Mouse (Mus musculus): ENCODE results near the gene Ipcef1. TPM values are rescaled to one million over a fixed set of nuclear protein-coding genes. Genes with fewer than 3 reads are reported as not detected.

The Ipcef1 gene
- polyA plus RNA-seq, 1 experiment from 2014 or later: 0.73 TPM

DNA sequence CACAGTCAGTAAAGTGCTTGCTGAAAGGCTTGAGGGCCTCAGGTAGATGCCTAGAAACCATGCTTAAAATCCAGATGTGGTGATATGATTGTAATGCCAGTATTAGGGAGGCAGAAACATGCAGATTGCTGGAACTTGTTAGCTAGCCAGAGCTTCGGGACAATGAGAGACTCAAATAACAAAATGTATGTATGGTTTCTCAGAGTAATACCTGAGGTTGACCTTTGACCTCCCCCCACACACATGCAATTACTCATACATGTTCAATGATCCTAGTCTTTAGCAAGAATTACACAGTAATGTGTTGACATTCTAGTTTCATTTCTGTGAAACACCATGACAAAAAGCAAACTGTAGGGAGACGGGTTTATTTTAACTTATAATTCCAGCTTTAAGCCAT is 68.8 kb downstream of the Ipcef1 start:
- no peak for ATAC-seq
- no peak overlapping the region for H3K4me2 ChIP-seq
- H3K4me3 ChIP-seq: no peak overlapping the region
- H3K9me3 ChIP-seq (replicated peaks): no peaks in the 10 kb centered on the region
- no peaks in the 10 kb centered on the region for H3K36me3 ChIP-seq
- H3K27ac ChIP-seq: no peak overlapping the region
- WGBS (ENCODE audit: insufficient replicate concordance): 69% methylated on average over 2 of the region's 2 CpGs
- H3K9ac ChIP-seq: no peak overlapping the region
- no peaks in the 10 kb centered on the region for H3K27me3 ChIP-seq (replicated peaks)
- no peaks in the 10 kb centered on the region for H3K4me1 ChIP-seq

- no peak overlapping the region for H3K4me2 ChIP-seq
- no peaks in the 10 kb centered on the region for H3K9me3 ChIP-seq (replicated peaks)
- H3K4me3 ChIP-seq: no peak overlapping the region
- 47% methylated on average over 2 of the region's 2 CpGs for WGBS (ENCODE audit: insufficient replicate concordance)
- H3K27ac ChIP-seq: no peak overlapping the region
- no peaks in the 10 kb centered on the region for H3K4me1 ChIP-seq
- ATAC-seq: no peak
- H3K27me3 ChIP-seq (replicated peaks): no peaks in the 10 kb centered on the region
- no peak overlapping the region for H3K9ac ChIP-seq
- no peaks in the 10 kb centered on the region for H3K36me3 ChIP-seq
Observed at GRCm38 (mm10) chr10:6982751-6983151, 69.5 kb downstream of the Ipcef1 start.

- no peak overlapping the region for H3K27ac ChIP-seq
- ATAC-seq: no peak
- no peak overlapping the region for H3K9ac ChIP-seq
- no peaks in the 10 kb centered on the region for H3K4me1 ChIP-seq
- 22% methylated on average over 6 of the region's 6 CpGs for WGBS (ENCODE audit: insufficient replicate concordance)
- peak overlapping the region; percentile 22 for H3K4me2 ChIP-seq
- H3K9me3 ChIP-seq (replicated peaks): no peaks in the 10 kb centered on the region
- H3K4me3 ChIP-seq: no peak overlapping the region
- H3K36me3 ChIP-seq: no peaks in the 10 kb centered on the region
- H3K27me3 ChIP-seq (replicated peaks): no peaks in the 10 kb centered on the region
Observed at GRCm38 (mm10) chr10:6980236-6980635, 72.0 kb downstream of the Ipcef1 start.

DNA sequence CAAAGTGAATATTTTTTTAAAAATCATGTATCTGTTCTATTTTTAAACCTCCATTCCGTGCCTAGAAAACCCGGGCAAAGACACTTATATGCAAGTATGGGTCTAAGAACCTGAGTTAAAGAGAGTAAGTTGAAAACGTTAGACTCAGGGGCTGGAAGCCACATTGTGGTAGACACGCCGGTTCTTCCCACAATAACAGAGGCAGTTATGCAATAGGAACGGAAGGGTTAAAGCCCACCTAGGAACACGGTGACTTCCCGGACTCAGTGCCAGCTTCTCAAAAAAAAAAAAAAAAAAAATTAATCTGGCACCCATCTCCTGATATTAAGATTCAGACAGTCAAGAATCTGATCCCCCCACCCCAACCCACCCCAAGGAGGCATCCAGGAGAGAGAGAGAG is 72.5 kb downstream of the Ipcef1 start:
- WGBS (ENCODE audit: insufficient replicate concordance): 25% methylated on average over 8 of the region's 8 CpGs
- H3K27ac ChIP-seq: no peak overlapping the region
- H3K9ac ChIP-seq: no peak overlapping the region
- H3K4me3 ChIP-seq: no peak overlapping the region
- no peaks in the 10 kb centered on the region for H3K9me3 ChIP-seq (replicated peaks)
- H3K36me3 ChIP-seq: no peaks in the 10 kb centered on the region
- H3K4me1 ChIP-seq: no peaks in the 10 kb centered on the region
- no peak for ATAC-seq
- H3K4me2 ChIP-seq: peak overlapping the region; percentile 22
- H3K27me3 ChIP-seq (replicated peaks): no peaks in the 10 kb centered on the region

DNA sequence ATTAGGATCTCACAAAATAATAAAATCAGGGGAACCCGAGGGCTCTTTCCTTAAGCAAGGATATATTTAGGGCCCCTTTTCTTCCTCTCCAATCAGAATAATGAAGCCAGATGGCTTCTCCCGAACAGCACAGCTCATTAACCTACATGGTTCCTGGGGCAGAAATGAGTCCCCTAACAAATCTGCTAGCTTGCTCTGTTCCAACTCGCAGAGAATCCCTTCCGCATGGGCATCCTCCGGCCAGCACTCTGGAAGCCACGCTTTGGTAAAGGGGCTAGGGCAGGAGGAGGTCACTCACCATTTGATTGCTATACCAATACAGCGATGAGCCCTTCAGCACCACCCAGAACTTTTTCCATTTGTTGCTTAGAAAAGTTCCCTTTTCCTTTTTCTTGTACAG is 73.1 kb downstream of the Ipcef1 start:
- Histone ChIP-seq H3K9me3 (replicated peaks) (no peaks in the 10 kb centered on the region), H3K36me3 (no peaks in the 10 kb centered on the region), H3K9ac (no peak overlapping the region), H3K4me3 (no peak overlapping the region), H3K4me1 (no peaks in the 10 kb centered on the region), H3K27me3 (replicated peaks) (no peaks in the 10 kb centered on the region), H3K27ac (no peak overlapping the region), H3K4me2 (no peak overlapping the region)
- WGBS (ENCODE audit: insufficient replicate concordance): 65% methylated on average over 7 of the region's 7 CpGs
- no peak for ATAC-seq

DNA sequence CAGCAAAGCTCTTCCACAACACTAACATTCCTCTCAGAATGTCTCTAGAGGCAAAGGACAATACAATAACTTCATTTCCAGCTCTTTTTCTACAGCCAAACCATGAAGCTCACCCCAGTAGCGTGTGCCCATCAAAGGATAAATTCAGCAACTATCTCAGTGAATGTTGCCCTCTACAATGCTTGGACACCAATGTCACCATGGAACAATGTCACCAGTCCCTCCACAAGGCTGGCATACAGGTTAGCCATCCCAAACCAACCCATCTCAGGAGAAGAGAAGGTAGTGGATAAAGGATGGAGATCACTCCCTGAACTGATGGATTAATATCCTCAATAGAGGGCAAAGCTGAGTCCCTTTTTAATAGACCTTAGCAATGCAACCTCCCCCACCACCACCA is 73.5 kb downstream of the Ipcef1 start:
- no peak for ATAC-seq
- Histone ChIP-seq H3K4me1 (no peaks in the 10 kb centered on the region), H3K4me3 (no peak overlapping the region), H3K4me2 (no peak overlapping the region), H3K36me3 (no peaks in the 10 kb centered on the region), H3K27ac (no peak overlapping the region), H3K9ac (no peak overlapping the region), H3K9me3 (replicated peaks) (no peaks in the 10 kb centered on the region), H3K27me3 (replicated peaks) (no peaks in the 10 kb centered on the region)
- 71% methylated on average over 1 of the region's 1 CpGs for WGBS (ENCODE audit: insufficient replicate concordance)

DNA sequence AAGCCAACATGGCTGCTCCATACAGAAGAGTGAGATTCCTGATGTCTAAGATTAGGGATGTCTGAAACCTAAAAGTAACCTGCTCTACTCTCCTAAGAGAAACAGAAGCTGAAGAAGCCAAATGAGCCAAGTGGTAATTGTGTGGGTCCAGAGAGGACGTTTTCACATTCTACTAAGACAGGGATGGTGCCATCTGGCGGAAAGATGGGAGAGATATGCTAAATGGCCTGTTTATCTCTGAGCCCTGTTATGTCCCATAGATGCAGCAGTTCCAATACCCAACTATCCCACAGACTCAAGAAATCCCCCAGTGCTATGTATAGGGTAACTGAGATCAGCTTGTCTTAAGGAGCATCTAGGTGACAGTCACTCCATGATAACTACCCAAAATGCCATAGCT is 74.4 kb downstream of the Ipcef1 start:
- Histone ChIP-seq H3K4me3 (no peak overlapping the region), H3K9ac (no peak overlapping the region), H3K9me3 (replicated peaks) (no peaks in the 10 kb centered on the region), H3K27ac (no peak overlapping the region), H3K36me3 (no peaks in the 10 kb centered on the region), H3K4me2 (no peak overlapping the region), H3K27me3 (replicated peaks) (no peaks in the 10 kb centered on the region), H3K4me1 (no peaks in the 10 kb centered on the region)
- 44% methylated on average over 2 of the region's 2 CpGs for WGBS (ENCODE audit: insufficient replicate concordance)
- no peak for ATAC-seq

- H3K4me1 ChIP-seq: no peaks in the 10 kb centered on the region
- H3K4me2 ChIP-seq: no peak overlapping the region
- H3K27me3 ChIP-seq (replicated peaks): no peaks in the 10 kb centered on the region
- no peak overlapping the region for H3K4me3 ChIP-seq
- 57% methylated on average over 1 of the region's 1 CpGs for WGBS (ENCODE audit: insufficient replicate concordance)
- no peak for ATAC-seq
- no peak overlapping the region for H3K27ac ChIP-seq
- no peak overlapping the region for H3K9ac ChIP-seq
- H3K9me3 ChIP-seq (replicated peaks): no peaks in the 10 kb centered on the region
- H3K36me3 ChIP-seq: no peaks in the 10 kb centered on the region
Observed at GRCm38 (mm10) chr10:6968334-6968733, 83.9 kb downstream of the Ipcef1 start.

GRCm38 (mm10) chr10:6967588-6968242 is 84.6 kb downstream of the Ipcef1 start:
- no peak overlapping the region for H3K9ac ChIP-seq
- H3K4me3 ChIP-seq: no peak overlapping the region
- no peak overlapping the region for H3K27ac ChIP-seq
- WGBS (ENCODE audit: insufficient replicate concordance): 62% methylated on average over 8 of the region's 8 CpGs
- H3K9me3 ChIP-seq (replicated peaks): no peaks in the 10 kb centered on the region
- no peak overlapping the region for H3K4me2 ChIP-seq
- H3K4me1 ChIP-seq: no peaks in the 10 kb centered on the region
- no peak for ATAC-seq
- H3K27me3 ChIP-seq (replicated peaks): no peaks in the 10 kb centered on the region
- no peaks in the 10 kb centered on the region for H3K36me3 ChIP-seq

DNA sequence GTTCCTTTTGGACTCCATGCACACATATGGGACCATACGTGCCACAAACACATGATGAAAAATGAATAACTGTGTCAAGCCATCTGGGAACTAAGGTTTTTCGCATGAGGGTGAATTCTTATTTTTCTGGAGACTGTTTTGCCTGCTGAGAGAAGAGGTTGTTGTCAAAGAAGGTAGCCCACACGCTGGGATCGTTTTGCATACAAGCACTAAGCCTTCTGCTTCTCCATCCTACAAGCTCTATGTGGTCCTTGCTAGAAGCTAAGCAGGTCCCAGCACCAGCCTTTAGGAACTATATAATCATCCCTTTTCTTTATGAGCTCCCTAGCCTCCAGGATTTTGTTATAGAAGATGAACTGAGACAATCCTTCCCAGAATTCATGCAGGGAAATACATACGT is 93.5 kb downstream of the Ipcef1 start:
- Histone ChIP-seq H3K36me3 (no peaks in the 10 kb centered on the region), H3K4me3 (no peak overlapping the region), H3K9me3 (replicated peaks) (no peaks in the 10 kb centered on the region), H3K4me1 (no peaks in the 10 kb centered on the region), H3K27me3 (replicated peaks) (no peaks in the 10 kb centered on the region), H3K27ac (no peak overlapping the region), H3K9ac (no peak overlapping the region), H3K4me2 (no peak overlapping the region)
- no peak for ATAC-seq
- WGBS (ENCODE audit: insufficient replicate concordance): 69% methylated on average over 5 of the region's 5 CpGs

- Histone ChIP-seq H3K36me3 (no peaks in the 10 kb centered on the region), H3K4me2 (no peak overlapping the region), H3K27me3 (replicated peaks) (no peaks in the 10 kb centered on the region), H3K9me3 (replicated peaks) (no peaks in the 10 kb centered on the region), H3K4me3 (no peak overlapping the region), H3K9ac (no peak overlapping the region), H3K27ac (no peak overlapping the region), H3K4me1 (no peaks in the 10 kb centered on the region)
- WGBS (ENCODE audit: insufficient replicate concordance): 37% methylated on average over 2 of the region's 2 CpGs
- no peak for ATAC-seq
Observed at GRCm38 (mm10) chr10:6956357-6956756, 95.9 kb downstream of the Ipcef1 start.

GRCm38 (mm10) chr10:6954533-6954932 is 97.7 kb downstream of the Ipcef1 start:
- Histone ChIP-seq H3K4me2 (no peak overlapping the region), H3K27ac (no peak overlapping the region), H3K36me3 (no peaks in the 10 kb centered on the region), H3K4me1 (no peaks in the 10 kb centered on the region), H3K27me3 (replicated peaks) (no peaks in the 10 kb centered on the region), H3K9ac (no peak overlapping the region), H3K9me3 (replicated peaks) (no peaks in the 10 kb centered on the region), H3K4me3 (no peak overlapping the region)
- no peak for ATAC-seq

DNA sequence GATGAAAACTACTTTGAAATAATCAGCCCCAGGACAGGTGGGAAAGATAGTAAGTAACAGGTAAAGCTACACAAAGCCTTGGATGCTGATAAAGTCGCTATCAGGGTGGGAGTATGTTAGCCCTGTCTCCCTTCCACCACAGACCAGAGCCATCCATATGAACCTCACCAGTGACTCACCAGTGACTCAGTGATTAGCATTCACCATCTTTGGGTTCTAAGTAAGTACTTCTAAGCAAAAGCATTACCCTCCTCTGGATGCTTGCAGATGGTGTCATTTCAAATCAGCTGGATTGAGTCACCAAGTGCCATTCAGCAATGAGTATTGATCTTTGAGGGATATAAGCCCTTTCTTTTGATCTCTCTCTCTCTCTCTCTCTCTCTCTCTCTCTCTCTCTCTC is 99.2 kb downstream of the Ipcef1 start:
- Histone ChIP-seq H3K4me2 (no peak overlapping the region), H3K4me3 (no peak overlapping the region), H3K27me3 (replicated peaks) (no peaks in the 10 kb centered on the region), H3K9ac (no peak overlapping the region), H3K4me1 (no peaks in the 10 kb centered on the region), H3K36me3 (no peaks in the 10 kb centered on the region), H3K27ac (no peak overlapping the region), H3K9me3 (replicated peaks) (no peaks in the 10 kb centered on the region)
- 50% methylated on average over 1 of the region's 1 CpGs for WGBS (ENCODE audit: insufficient replicate concordance)
- ATAC-seq: no peak
